Mouse (Mus musculus) layer of hippocampus, adult 11-12 months (tissue): Measurements from ENCODE around the gene Fastkd1.
A peak's percentile ranks its signal among the peaks of the same experiment; 100 is the strongest.
"Not testable (repeated sequence)": the region's sequence is repeated elsewhere in the genome, so short reads cannot be mapped to it uniquely, and the experiment has no call there.

Experiments
- DNase-seq: peaks from one replicate; pipeline ENCODE4 v3.0.0; 2022; ENCODE audit warnings: low spot score

Fastkd1 gene

GRCm38 (mm10) chr2:69669853-69670252 lies 43.5 kb downstream of the Fastkd1 start, which contains the start of gene Klhl41:
Gene Klhl41, plus strand, starts transcription at chr2:69670120.
- DNase-seq, result no peak

DNA sequence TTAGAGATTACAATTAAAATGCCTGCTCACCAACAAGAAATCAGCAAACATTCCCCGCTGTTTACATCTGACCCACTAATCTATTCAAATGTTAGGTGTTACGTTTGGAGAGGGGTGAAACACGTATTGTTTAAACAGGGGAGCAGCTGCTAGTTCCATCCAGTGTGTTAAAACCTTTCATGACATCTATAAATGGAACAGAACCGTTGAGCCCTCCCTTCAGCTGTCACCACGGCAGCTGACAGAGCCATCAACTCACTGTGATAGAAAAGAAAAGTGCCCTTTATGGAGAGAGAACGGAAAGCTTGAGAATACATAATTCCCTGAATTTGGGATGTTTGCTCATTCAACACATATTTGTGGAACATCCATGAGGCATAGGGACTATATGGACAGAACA lies 44.9 kb downstream of the Fastkd1 start:
- no peak for DNase-seq

DNA sequence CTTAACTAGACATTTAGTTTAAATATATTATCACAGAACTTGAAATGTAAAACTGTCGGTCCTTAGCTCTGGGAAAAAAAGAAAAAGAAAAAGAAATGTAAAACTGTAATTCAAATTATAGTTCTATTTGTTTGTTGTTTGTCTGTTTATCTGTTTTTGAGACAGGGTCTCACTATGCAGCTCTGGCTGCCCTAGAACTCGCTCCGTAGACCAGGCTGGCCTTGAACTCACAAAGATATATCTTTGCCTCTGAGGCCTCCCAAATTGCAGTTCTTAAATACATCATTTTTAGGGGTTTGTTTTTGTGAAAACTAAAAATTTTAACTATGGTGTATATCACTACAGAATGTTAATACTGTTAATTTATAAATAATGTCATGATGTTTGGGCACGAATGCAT lies 45.7 kb downstream of the Fastkd1 start:
- no peak for DNase-seq

- DNase-seq, result no peak
Observed at GRCm38 (mm10) chr2:69663827-69664476, 49.4 kb downstream of the Fastkd1 start.

- no peak for DNase-seq
Observed at GRCm38 (mm10) chr2:69659326-69659725, 54.0 kb downstream of the Fastkd1 start.

GRCm38 (mm10) chr2:69649716-69650115 lies 63.6 kb downstream of the Fastkd1 start:
- DNase-seq, result no peak

DNA sequence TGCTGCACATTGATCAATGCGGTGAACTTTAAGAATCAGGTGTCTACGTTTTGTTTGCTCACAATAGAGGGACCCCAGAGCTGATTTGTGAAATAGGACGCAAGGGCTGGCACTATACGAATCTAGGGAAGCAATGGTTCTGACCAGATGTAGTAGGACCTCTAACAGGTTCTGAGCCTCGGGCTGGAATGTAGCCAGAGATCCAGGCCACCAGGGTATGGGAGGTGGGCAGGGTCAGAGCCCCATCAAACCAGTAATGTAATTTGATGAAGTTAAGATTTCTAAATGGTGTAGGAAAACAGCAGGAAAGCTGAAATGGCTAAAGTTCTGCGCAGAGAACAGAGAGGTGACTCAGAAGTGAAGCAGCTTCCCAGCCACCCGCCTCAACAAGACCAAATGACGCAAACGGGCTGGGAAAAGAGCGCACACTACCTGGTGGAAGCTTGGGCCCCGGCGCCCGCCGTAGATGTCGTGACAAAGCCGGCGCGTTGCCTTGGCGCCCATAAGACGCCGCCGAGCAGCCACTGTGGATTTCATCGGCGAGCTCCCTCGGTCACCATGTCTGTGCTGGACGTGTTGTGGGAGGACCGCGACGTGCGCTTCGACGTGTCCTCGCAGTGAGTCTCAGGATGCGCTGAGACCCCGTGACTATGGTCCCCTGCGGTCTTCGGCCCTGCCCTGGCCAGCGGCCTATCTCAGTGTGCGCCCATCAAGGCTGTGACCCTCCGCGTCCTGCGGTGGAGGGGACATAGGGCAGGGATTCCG lies 66.4 kb downstream of the Fastkd1 start, which contains the start of gene Bbs5:
TSS of gene Bbs5 (plus strand) at position 446 of the 765 bp plus-strand sequence.
- DNase-seq, result peak; percentile 94

GRCm38 (mm10) chr2:69644968-69645617 lies 68.2 kb downstream of the Fastkd1 start:
- DNase-seq, result no peak

DNA sequence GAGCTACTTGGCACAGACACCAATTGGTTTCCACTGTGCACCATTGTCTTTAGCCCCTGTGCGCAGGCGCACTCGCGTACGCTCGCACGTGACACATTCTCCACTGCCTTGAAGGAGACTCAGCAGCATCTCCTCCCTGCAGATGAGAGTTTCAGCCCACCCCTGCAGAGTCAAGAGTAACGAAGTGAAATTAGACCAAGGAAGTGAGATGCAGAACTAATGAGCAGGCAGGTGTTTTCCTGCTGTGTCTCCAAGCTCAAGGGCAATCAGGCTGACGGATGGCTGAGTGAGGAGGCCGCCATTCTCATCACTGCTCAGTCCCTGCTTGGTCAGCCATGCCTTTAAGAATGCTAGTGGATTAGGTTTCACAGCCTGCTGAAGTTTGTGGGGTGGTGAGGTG lies 73.2 kb downstream of the Fastkd1 start:
- DNase-seq, result no peak

GRCm38 (mm10) chr2:69637989-69638388 lies 75.3 kb downstream of the Fastkd1 start:
- not testable (repeated sequence) for DNase-seq
